Comparison of ENCODE assay signal across 8 mouse cellular contexts in the genomic region with DNA sequence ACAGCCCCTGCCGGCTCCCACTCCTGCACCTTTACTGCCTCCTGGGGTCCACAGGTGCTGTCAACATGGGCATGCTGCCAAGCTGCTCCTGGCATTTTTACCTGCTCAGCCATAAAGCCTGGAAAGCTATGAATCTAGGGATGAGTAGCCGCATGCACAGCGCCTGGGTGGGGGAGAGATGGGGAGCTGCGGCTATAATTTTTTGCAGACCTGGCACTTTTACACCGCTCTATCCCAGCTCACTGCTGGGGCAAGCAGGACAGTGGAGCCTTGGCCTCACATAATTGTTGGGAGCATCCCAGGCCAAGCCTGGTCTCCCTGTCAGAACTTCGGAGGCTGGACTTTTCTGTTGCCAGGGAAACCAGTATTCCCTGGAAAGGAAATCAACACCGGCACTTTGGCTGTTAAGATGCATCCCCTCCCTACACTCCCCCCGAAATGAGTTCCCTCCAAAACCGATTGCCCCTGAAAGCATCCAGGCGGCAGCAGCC.
DNase-seq lines count a peak whose midpoint lies in the region; ATAC-seq and TF ChIP-seq lines count a peak whose summit lies in the region.

No protein-coding gene starts in this region.

- H3K27me3 ChIP-seq in forebrain, embryonic 13.5 days, result no peaks in the 10 kb centered on the region
- no peaks in the 10 kb centered on the region for H3K27me3 ChIP-seq in limb, embryonic 13.5 days

- TF ChIP-seq CTCF in gastrocnemius, adult 2 months (IDR thresholded peaks at IDR 0.05), result no peak

- ATAC-seq in cerebellum, adult (ENCODE audit: insufficient number of reproducible peaks, low FRiP score, low TSS enrichment), result peak; percentile 36; the same call in 1 of the 2 replicates
- 0 out of 2 replicates have a peak, but pooled peaks have one; percentile 7 for ATAC-seq in forebrain, embryonic 13.5 days
- peak; percentile 62; the same call in 1 of the 2 replicates for ATAC-seq in limb, embryonic 13.5 days (ENCODE audit: low FRiP score, low read depth)
- no peak for ATAC-seq in megakaryocyte, adult 5-6 weeks (ENCODE audit: poor library complexity, severe bottlenecking)

- H3K9me3 ChIP-seq in forebrain, embryonic 13.5 days (replicated peaks), result no peaks in the 10 kb centered on the region
- no peaks in the 10 kb centered on the region for H3K9me3 ChIP-seq in limb, embryonic 13.5 days

- peaks cover 32% of the 10 kb centered on the region for H3K36me3 ChIP-seq in forebrain, embryonic 13.5 days (ENCODE audit: poor library complexity, severe bottlenecking)
- H3K36me3 ChIP-seq in limb, embryonic 13.5 days, result peaks cover 42% of the 10 kb centered on the region

- peak overlapping the region; percentile 57 for H3K27ac ChIP-seq in gastrocnemius, adult 2 months
- H3K27ac ChIP-seq in forebrain, embryonic 13.5 days, result peak overlapping the region; percentile 73
- H3K27ac ChIP-seq in limb, embryonic 13.5 days, result peak overlapping the region; percentile 61

- WGBS in forebrain, embryonic 13.5 days, result 16% methylated on average over 10 of the region's 10 CpGs
- 4% methylated on average over 10 of the region's 10 CpGs for WGBS in limb, embryonic 13.5 days

- peak; percentile 50 for DNase-seq in gastrocnemius, adult 2 months
- DNase-seq in gastrocnemius, adult 18-20 months (ENCODE audit: low spot score), result no peak
- no peak for DNase-seq in urinary bladder, postnatal 25 days (ENCODE audit: low spot score)
- DNase-seq in layer of hippocampus, postnatal 25 days (ENCODE audit: extremely low spot score in 1 of 2, low spot score in 1 of 2), result no peak

- H3K4me3 ChIP-seq in gastrocnemius, adult 2 months, result no peak overlapping the region
- H3K4me3 ChIP-seq in forebrain, embryonic 13.5 days, result no peak overlapping the region
- no peak overlapping the region for H3K4me3 ChIP-seq in limb, embryonic 13.5 days

- H3K4me2 ChIP-seq in forebrain, embryonic 13.5 days, result peak overlapping the region; percentile 38
- H3K4me2 ChIP-seq in limb, embryonic 13.5 days (replicated peaks), result peak overlapping the region; percentile 47

- peak overlapping the region; percentile 51 for H3K9ac ChIP-seq in forebrain, embryonic 13.5 days
- peak overlapping the region; percentile 50 for H3K9ac ChIP-seq in limb, embryonic 13.5 days

- intact Hi-C loops in gastrocnemius, adult 2 months (cut with DNase I), result no loop called here

- H3K4me1 ChIP-seq in forebrain, embryonic 13.5 days, result peaks cover 75% of the 10 kb centered on the region
- H3K4me1 ChIP-seq in limb, embryonic 13.5 days, result peaks cover 89% of the 10 kb centered on the region
